Mouse (Mus musculus): ENCODE measurements at regions not wholly inside any gene's neighbourhood (a gene's known extent, or its start where the extent isn't known, plus 50 kb on each side); places are given as distances from the start of the nearest gene placed in this dataset.
A peak's percentile ranks its signal among the peaks of the same experiment; 100 is the strongest.

DNA sequence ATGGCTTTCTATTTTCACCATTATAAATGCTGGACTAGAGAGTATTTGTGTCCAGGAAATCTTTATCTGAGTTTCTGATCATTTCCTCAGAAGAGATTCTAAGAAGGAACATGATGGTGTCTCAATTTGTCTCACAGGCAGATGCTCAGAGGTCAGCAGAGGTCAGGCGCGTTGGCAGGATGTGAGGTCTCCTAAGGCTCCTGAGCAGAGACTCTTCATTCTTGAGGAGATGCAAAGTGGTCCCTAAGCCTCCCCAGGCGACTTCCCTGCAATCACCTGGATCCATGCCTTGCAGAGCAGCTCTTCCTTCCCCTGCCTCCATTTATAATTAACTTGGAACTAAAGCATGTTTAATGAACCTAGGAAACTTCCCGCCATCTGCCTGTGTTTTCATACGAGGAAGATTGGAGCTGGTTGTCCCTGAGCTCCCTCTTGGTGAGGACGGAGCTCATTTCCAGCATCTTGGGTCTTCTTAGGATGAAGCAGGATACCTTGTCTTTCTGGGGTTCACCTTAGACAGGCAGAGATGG lies 71.8 kb downstream of the Arf2 start:
- no peaks in the 10 kb centered on the region for H3K27me3 ChIP-seq (ENCODE audit: control insufficient read depth, insufficient read depth, insufficient read length)
- TF ChIP-seq REST (IDR thresholded peaks at IDR 0.05; ENCODE audit: insufficient read depth, insufficient read length) (no peak), TCF12 (IDR thresholded peaks at IDR 0.05; ENCODE audit: insufficient read depth, poor library complexity, severe bottlenecking) (no peak), MAX (IDR thresholded peaks at IDR 0.05; ENCODE audit: low read depth) (no peak), POLR2A (IDR thresholded peaks at IDR 0.05; ENCODE audit: insufficient read length, low read depth) (no peak), E2F4 (IDR thresholded peaks at IDR 0.05; ENCODE audit: insufficient read depth) (no peak), USF1 (IDR thresholded peaks at IDR 0.05; ENCODE audit: low read depth) (no peak), MYOG (IDR thresholded peaks at IDR 0.05; ENCODE audit: control insufficient read depth in 1 of 3, insufficient read depth in 1 of 3, insufficient read length in 2 of 3, low read depth in 2 of 3) (no peak), SRF (IDR thresholded peaks at IDR 0.05; ENCODE audit: control insufficient read depth, insufficient read length, low read depth) (no peak), MYOD1 (IDR thresholded peaks at IDR 0.05; ENCODE audit: control insufficient read depth in 1 of 3, insufficient read length in 2 of 3, low read depth in 2 of 3) (no peak), TCF3 (IDR thresholded peaks at IDR 0.05; ENCODE audit: insufficient read length, low read depth) (no peak), POLR2AphosphoS2 (IDR thresholded peaks at IDR 0.05; ENCODE audit: insufficient read length, low read depth) (no peak), CEBPB (IDR thresholded peaks at IDR 0.05; ENCODE audit: insufficient read depth, poor library complexity, severe bottlenecking) (no peak)
- no peak overlapping the region for H3K4me3 ChIP-seq
- H3ac ChIP-seq (ENCODE audit: control insufficient read depth, insufficient read length): no peak overlapping the region
- no peak overlapping the region for H3K4me2 ChIP-seq (ENCODE audit: low read depth)
- H3K36me3 ChIP-seq (ENCODE audit: control insufficient read depth, insufficient read depth): no peaks in the 10 kb centered on the region
- H3K79me2 ChIP-seq (ENCODE audit: control insufficient read depth, insufficient read depth): no peaks in the 10 kb centered on the region

DNA sequence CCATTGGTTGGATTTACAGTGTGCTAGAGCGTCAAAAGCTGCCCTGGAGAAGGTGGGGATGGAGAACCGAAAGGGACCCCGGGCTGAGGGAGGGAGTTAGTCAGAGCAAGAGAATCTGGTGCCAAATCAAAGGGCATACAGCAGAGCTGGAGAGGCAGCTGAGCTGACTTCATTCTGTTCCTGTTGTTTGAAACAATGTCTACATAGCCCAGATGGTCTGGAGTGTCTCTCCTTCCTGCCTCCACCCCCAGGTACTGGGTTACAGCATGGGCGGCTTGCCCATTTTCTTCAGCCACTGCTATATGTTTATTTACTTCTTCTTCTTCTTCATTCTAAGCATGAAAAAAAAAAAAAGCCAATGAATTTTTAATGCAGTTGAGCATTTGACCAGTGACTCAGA lies 78.7 kb downstream of the Arf2 start:
- H3K4me2 ChIP-seq (ENCODE audit: low read depth): peak overlapping the region; percentile 35
- no peak overlapping the region for H3K4me3 ChIP-seq
- H3K79me2 ChIP-seq (ENCODE audit: control insufficient read depth, insufficient read depth): no peaks in the 10 kb centered on the region
- H3ac ChIP-seq (ENCODE audit: control insufficient read depth, insufficient read length): no peak overlapping the region
- no peak for TF ChIP-seq MAX (IDR thresholded peaks at IDR 0.05; ENCODE audit: low read depth)
- no peak for TF ChIP-seq TCF3 (IDR thresholded peaks at IDR 0.05; ENCODE audit: insufficient read length, low read depth)
- TF ChIP-seq CEBPB (IDR thresholded peaks at IDR 0.05; ENCODE audit: insufficient read depth, poor library complexity, severe bottlenecking): no peak
- no peak for TF ChIP-seq REST (IDR thresholded peaks at IDR 0.05; ENCODE audit: insufficient read depth, insufficient read length)
- no peak for TF ChIP-seq USF1 (IDR thresholded peaks at IDR 0.05; ENCODE audit: low read depth)
- no peak for TF ChIP-seq TCF12 (IDR thresholded peaks at IDR 0.05; ENCODE audit: insufficient read depth, poor library complexity, severe bottlenecking)
- TF ChIP-seq MYOD1 (IDR thresholded peaks at IDR 0.05; ENCODE audit: control insufficient read depth in 1 of 3, insufficient read length in 2 of 3, low read depth in 2 of 3): no peak
- no peak for TF ChIP-seq SRF (IDR thresholded peaks at IDR 0.05; ENCODE audit: control insufficient read depth, insufficient read length, low read depth)
- no peak for TF ChIP-seq E2F4 (IDR thresholded peaks at IDR 0.05; ENCODE audit: insufficient read depth)
- no peak for TF ChIP-seq MYOG (IDR thresholded peaks at IDR 0.05; ENCODE audit: control insufficient read depth in 1 of 3, insufficient read depth in 1 of 3, insufficient read length in 2 of 3, low read depth in 2 of 3)
- no peak for TF ChIP-seq POLR2AphosphoS2 (IDR thresholded peaks at IDR 0.05; ENCODE audit: insufficient read length, low read depth)
- no peak for TF ChIP-seq POLR2A (IDR thresholded peaks at IDR 0.05; ENCODE audit: insufficient read length, low read depth)
- no peaks in the 10 kb centered on the region for H3K27me3 ChIP-seq (ENCODE audit: control insufficient read depth, insufficient read depth, insufficient read length)
- H3K36me3 ChIP-seq (ENCODE audit: control insufficient read depth, insufficient read depth): no peaks in the 10 kb centered on the region

DNA sequence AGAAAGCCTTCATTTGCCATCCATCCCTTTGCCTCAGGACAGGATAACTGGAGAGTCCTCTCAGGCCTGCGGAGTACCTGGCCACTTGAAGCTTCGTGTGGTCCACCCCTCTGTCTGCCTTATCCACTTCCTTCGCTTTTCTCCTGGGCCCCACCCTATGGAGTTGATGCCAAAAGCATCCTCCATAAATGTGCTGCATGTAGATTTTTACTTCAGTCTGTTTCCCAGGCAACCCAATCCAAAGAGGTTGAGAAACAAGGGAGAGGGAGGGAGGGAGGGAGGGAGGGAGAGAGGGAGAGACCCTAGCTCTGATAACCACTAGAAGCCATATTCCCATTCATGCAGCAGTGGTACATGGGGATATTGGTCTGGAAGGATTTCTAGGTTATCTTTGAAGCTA lies 80.7 kb upstream of the Crhr1 start:
- Histone ChIP-seq H3K4me2 (ENCODE audit: low read depth) (no peak overlapping the region), H3K4me3 (no peak overlapping the region), H3ac (ENCODE audit: control insufficient read depth, insufficient read length) (no peak overlapping the region), H3K36me3 (ENCODE audit: control insufficient read depth, insufficient read depth) (no peaks in the 10 kb centered on the region), H3K27me3 (ENCODE audit: control insufficient read depth, insufficient read depth, insufficient read length) (no peaks in the 10 kb centered on the region), H3K79me2 (ENCODE audit: control insufficient read depth, insufficient read depth) (no peaks in the 10 kb centered on the region)
- no peak for TF ChIP-seq USF1 (IDR thresholded peaks at IDR 0.05; ENCODE audit: low read depth)
- TF ChIP-seq MAX (IDR thresholded peaks at IDR 0.05; ENCODE audit: low read depth): no peak
- TF ChIP-seq POLR2AphosphoS2 (IDR thresholded peaks at IDR 0.05; ENCODE audit: insufficient read length, low read depth): no peak
- TF ChIP-seq POLR2A (IDR thresholded peaks at IDR 0.05; ENCODE audit: insufficient read length, low read depth): no peak
- TF ChIP-seq SRF (IDR thresholded peaks at IDR 0.05; ENCODE audit: control insufficient read depth, insufficient read length, low read depth): no peak
- TF ChIP-seq MYOG (IDR thresholded peaks at IDR 0.05; ENCODE audit: control insufficient read depth in 1 of 3, insufficient read depth in 1 of 3, insufficient read length in 2 of 3, low read depth in 2 of 3): no peak
- TF ChIP-seq E2F4 (IDR thresholded peaks at IDR 0.05; ENCODE audit: insufficient read depth): no peak
- TF ChIP-seq CEBPB (IDR thresholded peaks at IDR 0.05; ENCODE audit: insufficient read depth, poor library complexity, severe bottlenecking): no peak
- no peak for TF ChIP-seq REST (IDR thresholded peaks at IDR 0.05; ENCODE audit: insufficient read depth, insufficient read length)
- no peak for TF ChIP-seq TCF3 (IDR thresholded peaks at IDR 0.05; ENCODE audit: insufficient read length, low read depth)

DNA sequence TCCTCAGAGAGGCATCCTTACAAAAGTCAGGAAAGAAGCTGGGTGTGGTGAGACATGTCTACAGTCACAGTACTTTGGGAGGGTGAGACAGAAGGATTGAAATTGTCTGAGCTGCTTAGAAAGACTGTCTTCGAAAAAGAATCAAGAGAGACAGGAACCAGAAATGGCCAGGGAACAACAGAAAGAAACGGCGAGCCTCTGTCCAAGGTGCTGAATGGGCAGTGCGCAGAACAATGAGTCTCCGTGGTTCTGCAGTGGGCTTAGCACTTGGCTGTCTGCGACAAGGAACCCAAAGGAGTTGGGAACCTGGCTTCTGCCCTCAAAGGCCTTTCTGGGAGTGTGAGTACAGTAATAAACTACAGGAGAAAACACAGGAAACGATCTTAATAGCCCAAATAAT lies 79.4 kb upstream of the Crhr1 start:
- Histone ChIP-seq H3K4me3 (no peak overlapping the region), H3K36me3 (ENCODE audit: control insufficient read depth, insufficient read depth) (no peaks in the 10 kb centered on the region), H3ac (ENCODE audit: control insufficient read depth, insufficient read length) (no peak overlapping the region), H3K4me2 (ENCODE audit: low read depth) (no peak overlapping the region), H3K79me2 (ENCODE audit: control insufficient read depth, insufficient read depth) (no peaks in the 10 kb centered on the region), H3K27me3 (ENCODE audit: control insufficient read depth, insufficient read depth, insufficient read length) (no peaks in the 10 kb centered on the region)
- TF ChIP-seq POLR2A (IDR thresholded peaks at IDR 0.05; ENCODE audit: insufficient read length, low read depth): no peak
- TF ChIP-seq SRF (IDR thresholded peaks at IDR 0.05; ENCODE audit: control insufficient read depth, insufficient read length, low read depth): no peak
- TF ChIP-seq TCF12 (IDR thresholded peaks at IDR 0.05; ENCODE audit: insufficient read depth, poor library complexity, severe bottlenecking): no peak
- no peak for TF ChIP-seq MAX (IDR thresholded peaks at IDR 0.05; ENCODE audit: low read depth)
- TF ChIP-seq REST (IDR thresholded peaks at IDR 0.05; ENCODE audit: insufficient read depth, insufficient read length): peak; percentile 98

DNA sequence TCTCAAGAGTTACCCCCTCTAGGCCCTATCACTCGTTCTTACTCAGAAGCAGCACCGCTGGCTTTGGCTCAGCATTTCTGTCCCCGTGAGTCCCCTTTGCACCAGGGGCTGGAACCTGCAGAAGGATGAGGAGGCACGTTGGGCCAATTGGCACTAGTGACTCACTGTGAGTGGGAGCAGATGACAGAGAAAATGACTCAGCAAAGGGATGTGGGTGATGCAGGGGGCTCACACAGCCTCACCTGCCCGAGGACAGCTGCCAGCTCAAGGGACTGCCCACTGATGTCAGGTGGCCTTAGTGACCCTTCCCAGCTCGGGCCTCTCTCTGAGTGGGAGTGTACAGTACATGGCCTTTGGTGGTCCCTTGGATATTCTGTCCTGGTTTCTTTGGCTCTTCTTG lies 76.7 kb upstream of the Crhr1 start:
- TF ChIP-seq MYOG (IDR thresholded peaks at IDR 0.05; ENCODE audit: control insufficient read depth in 1 of 3, insufficient read depth in 1 of 3, insufficient read length in 2 of 3, low read depth in 2 of 3) (peak in 1 of 3 experiments; percentile 28), MYOD1 (IDR thresholded peaks at IDR 0.05; ENCODE audit: control insufficient read depth in 1 of 3, insufficient read length in 2 of 3, low read depth in 2 of 3) (peak in 2 of 3 experiments; percentile 15 to 70), CEBPB (IDR thresholded peaks at IDR 0.05; ENCODE audit: insufficient read depth, poor library complexity, severe bottlenecking) (no peak)
- Histone ChIP-seq H3ac (ENCODE audit: control insufficient read depth, insufficient read length) (no peak overlapping the region), H3K4me2 (ENCODE audit: low read depth) (no peak overlapping the region), H3K36me3 (ENCODE audit: control insufficient read depth, insufficient read depth) (no peaks in the 10 kb centered on the region), H3K79me2 (ENCODE audit: control insufficient read depth, insufficient read depth) (no peaks in the 10 kb centered on the region), H3K27me3 (ENCODE audit: control insufficient read depth, insufficient read depth, insufficient read length) (no peaks in the 10 kb centered on the region), H3K4me3 (no peak overlapping the region)
